Mouse (Mus musculus) central nervous system, embryonic 14 days (tissue): Measurements from ENCODE around the gene Gm21904. TPM values are rescaled to one million over a fixed set of nuclear protein-coding genes. Genes with fewer than 3 reads are reported as not detected.

Source experiments
- polyA plus RNA-seq: library from polyadenylated mRNA; depleted of rRNA; stranded (reverse); fragments of >200 nt; gene quantifications from 2 replicates; pipeline ENCODE4 v1.2.3, GENCODE M21; 2012; rRNA removed

Gm21904 gene
- not detected in 2 replicates for polyA plus RNA-seq

GRCm38 (mm10) chrY:17846166-17846565 lies at the start of gene Gm21904:
TSS of gene Gm21904 (minus strand) at chrY:17846266.

GRCm38 (mm10) chrY:17874441-17874840 lies 28.4 kb upstream of the Gm21904 start, which contains the start of the genes Gm20772 and Gm20831:
TSS of gene Gm20772 (plus strand) at chrY:17874741.
TSS of gene Gm20831 (plus strand) at chrY:17874741.

Other genes with a start within 250 kb of the Gm21904 start
- gene Gm20772, start 28.5 kb upstream of the Gm21904 start, polyA plus RNA-seq = not detected in 2 replicates
- not detected in 2 replicates for gene Gm20831, start 28.5 kb upstream of the Gm21904 start, polyA plus RNA-seq
- not detected in 2 replicates for gene Srsy, start 91.1 kb upstream of the Gm21904 start, polyA plus RNA-seq
- gene Gm21764, start 215.5 kb upstream of the Gm21904 start, polyA plus RNA-seq = not detected in 2 replicates
- gene Ssty1, start 242.8 kb upstream of the Gm21904 start, polyA plus RNA-seq = not detected in 2 replicates